Mouse (Mus musculus) spleen, adult 12 weeks (tissue): ENCODE measurements around the gene Prss34.

Source experiments
- DNase-seq: peaks from one replicate; pipeline ENCODE4 v3.0.0; 2022; ENCODE audit warnings: low spot score

Gene Prss34

DNA sequence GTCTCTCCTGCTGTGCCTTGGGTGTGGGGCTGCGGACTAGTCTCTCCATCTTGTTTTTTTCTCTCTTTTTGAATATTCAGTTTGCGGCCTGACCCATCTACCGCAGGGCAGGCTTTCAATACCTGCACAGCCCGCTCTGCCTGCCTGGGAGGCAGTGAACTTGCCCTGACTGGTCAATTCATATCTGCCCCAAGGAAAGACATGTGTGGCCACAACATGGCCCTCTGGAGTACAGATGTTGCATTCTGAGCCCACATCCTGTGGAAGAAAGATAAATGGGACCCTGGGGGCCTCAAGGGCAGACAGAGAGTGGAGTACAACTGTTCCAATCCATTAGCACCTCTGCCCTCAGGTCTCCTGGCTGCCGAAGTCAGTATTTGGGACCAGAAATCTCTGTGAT, at the start of gene Prss34:
Prss34 (plus strand) TSS at position 301 of the 400 bp plus-strand sequence.
- DNase-seq, result no peak

GRCm38 (mm10) chr17:25250181-25250835, 47.9 kb upstream of the Prss34 start:
- no peak for DNase-seq

DNA sequence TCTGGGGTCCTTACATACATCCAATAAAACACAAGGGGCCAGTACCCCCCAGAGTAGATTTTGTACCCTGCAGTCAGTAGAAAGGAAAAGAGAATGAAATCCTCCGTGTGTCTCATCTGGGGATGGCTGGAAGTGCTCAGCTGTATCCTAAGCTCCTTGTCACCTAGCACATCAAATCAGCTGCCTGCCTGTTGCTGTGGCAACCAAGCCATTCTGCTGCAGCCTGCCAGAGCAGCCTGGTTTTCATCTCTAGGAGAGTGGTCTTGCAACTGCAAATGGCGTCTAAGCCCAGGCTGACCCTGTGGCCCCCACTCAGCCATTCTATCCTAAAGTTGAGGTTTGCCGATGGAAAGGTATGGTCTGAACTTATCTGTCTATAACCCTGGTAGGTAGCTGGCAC, 45.6 kb upstream of the Prss34 start:
- no peak for DNase-seq

GRCm38 (mm10) chr17:25253760-25254159, 44.4 kb upstream of the Prss34 start:
- no peak for DNase-seq

- no peak for DNase-seq
Observed at GRCm38 (mm10) chr17:25255110-25255509, 43.1 kb upstream of the Prss34 start.

DNA sequence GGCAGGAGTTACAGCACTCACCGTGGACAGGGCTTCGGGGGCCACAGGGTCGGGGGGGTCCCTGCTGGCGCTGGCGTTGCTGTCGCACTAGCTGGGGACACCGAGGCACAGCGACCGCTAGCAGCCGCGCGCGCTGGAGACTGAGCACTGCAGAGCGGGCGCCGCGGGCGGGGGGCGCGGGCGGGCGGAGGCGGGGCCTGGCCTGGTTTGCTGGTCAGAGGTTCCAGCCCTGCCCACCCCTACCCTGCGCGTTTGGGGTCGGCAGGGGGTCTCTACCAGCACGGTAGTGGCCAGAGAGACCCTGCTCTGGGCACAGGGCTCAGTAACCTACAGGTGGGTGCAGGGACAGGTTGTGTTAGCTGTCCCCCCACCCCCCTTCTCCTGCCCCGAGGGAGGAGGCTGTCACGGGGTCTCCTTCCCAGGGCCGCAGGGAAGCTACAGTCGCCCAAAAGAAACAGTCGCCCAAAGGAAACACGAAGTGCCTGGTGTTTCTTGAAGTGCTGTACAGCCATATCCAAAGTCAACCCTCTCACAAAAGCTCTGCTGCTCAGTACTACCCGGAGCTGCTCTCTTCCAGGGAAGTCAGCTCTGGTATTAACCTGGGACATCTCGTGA, 41.9 kb upstream of the Prss34 start, which contains the start of gene Baiap3:
Baiap3 (minus strand) TSS at position 225 of the 615 bp plus-strand sequence.
- no peak for DNase-seq

DNA sequence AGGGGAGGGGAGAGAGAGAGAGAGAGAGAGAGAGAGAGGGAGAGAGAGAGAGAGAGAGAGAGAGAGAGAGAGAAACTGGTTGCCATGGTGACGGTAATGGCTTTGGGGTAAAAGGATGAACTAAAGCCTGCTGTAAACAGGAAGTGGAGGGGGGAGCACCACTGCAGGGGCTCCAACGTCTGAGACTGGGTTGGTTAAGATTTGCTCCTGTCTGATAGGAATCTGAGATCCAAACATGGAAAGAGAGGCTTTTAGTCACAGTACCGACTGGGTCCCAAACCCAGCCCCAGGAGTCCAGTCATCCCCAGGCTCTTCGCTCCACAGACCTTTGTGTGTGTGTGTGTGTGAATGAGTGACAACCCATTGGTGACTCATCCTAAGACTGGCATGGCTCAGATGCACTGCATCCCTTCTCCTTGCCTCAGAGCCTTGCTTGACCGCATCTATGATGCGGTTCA, 40.4 kb upstream of the Prss34 start:
- no peak for DNase-seq

- no peak for DNase-seq
Observed at GRCm38 (mm10) chr17:25264453-25264852, 33.7 kb upstream of the Prss34 start.

DNA sequence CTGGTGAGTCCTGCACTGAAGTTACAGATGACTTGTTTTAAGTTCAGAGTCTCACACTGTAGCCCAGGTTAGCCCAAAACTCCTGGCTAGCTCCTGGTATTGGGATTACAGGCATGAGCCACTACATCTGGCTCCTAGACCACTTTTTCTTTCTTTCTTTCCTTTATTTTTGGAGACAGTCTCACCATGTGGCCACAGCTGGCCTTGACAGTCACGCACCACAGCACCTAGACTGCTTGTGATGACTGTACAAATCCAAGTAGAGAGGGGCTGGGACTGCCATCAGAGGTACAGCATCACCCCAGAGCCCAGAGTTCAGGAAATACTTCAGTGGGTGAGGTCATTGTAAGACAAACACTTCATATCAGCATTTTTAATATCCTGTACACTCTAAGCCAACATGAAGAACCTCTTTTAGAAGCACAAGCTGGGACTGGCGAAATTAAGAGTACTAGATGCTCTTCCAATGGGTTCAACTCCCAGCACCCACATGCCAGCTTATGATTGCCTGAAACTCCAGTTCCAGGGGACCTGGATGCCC, 27.3 kb upstream of the Prss34 start:
- no peak for DNase-seq

GRCm38 (mm10) chr17:25272326-25272725, 25.9 kb upstream of the Prss34 start:
- peak; percentile 42 for DNase-seq

- peak; percentile 92 for DNase-seq
Observed at GRCm38 (mm10) chr17:25272951-25273705, 25.1 kb upstream of the Prss34 start.

GRCm38 (mm10) chr17:25273706-25274501, 24.3 kb upstream of the Prss34 start:
- DNase-seq, result peak; percentile 94

- no peak for DNase-seq
Observed at GRCm38 (mm10) chr17:25274571-25275346, 23.4 kb upstream of the Prss34 start, which contains the start of gene Ube2i. Gene Ube2i (minus strand): TSS chr17:25274622.

GRCm38 (mm10) chr17:25275833-25276232, 22.4 kb upstream of the Prss34 start:
- no peak for DNase-seq

GRCm38 (mm10) chr17:25282133-25282532, 16.1 kb upstream of the Prss34 start:
- DNase-seq, result peak; percentile 17

DNA sequence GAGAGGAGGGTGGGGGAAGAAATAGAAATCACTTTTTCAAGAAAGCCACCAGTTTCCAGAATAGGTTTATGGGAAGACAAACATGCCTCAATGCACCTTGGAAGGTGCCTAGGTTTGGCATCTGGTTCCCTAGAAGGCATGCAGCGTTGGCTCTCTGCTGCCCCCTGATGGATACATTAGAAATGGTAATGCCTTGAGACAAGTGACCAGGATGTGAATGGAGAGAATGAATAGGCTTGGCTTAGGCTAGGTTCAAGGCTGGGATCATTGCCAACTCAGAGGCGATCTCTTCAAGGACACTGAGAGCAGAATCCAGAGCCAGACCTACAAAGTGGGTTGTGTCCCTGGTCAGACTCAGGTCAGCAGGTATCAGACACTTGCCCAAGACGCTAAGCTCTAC, 13.2 kb upstream of the Prss34 start:
- DNase-seq, result peak; percentile 53

DNA sequence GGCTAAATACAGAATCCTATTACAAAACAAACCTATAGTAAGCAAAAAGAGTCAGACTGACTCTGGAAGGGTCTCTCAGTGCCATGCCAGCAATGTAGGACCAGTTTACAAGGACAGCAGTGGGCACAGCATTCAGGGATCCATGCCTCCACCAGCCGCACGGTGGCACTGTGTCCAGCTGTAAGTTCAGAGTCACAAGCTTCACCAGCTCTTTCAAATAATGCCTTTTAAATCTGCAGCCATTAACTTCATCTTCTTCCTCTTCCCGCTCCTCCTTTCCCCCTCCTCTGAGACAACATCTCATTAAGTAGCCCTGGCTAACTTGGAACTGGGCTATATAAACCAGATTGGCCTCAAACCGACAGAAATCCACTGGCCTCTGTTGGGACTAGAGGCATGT, 9.4 kb upstream of the Prss34 start:
- no peak for DNase-seq

DNA sequence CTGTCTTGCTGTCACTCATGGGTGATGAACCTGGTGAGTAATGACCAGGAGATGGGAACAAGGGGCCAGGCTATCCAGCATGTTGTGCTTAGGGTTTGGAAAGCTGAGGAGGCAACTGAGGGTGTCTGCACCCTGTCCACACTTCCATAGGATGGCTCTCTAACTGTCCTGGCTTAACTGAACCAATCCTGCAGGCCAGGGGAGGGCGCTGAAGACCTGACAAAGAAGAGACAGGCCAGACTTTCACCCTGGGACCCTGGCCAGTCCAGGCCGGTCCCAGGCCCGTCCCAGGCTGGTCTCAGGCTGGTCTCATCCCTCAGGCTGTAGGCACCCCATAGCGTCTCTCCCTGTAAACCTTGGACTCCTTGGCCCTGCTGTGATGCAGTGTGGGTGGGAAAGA, 7.8 kb upstream of the Prss34 start:
- DNase-seq, result no peak

- no peak for DNase-seq
Observed at GRCm38 (mm10) chr17:25293495-25293894, 4.7 kb upstream of the Prss34 start.

DNA sequence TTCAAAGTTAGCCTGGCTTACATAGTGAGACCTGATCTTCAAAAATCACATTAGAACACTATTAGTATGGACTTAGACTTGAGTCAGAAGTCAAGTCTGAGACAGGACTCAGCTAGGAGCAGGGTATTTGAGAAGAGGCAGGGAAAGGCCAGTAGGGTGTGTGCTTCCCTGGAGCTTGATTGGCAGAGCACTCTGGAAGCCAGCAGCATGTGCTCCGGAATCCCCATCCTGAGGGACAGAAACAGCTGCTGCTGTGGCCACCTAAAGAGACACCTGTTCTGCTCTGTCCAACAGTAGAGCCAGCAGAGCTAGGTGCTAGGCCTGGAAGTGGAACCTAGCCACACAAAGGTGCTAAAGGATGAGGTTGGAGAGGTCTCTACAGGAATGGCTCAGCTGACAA, 4.1 kb upstream of the Prss34 start:
- no peak for DNase-seq

GRCm38 (mm10) chr17:25308346-25308745, 10.2 kb downstream of the Prss34 start, which contains the start of gene Prss28:
Gene Prss28 (plus strand): TSS chr17:25308646.
- no peak for DNase-seq
